In the genomic region with DNA sequence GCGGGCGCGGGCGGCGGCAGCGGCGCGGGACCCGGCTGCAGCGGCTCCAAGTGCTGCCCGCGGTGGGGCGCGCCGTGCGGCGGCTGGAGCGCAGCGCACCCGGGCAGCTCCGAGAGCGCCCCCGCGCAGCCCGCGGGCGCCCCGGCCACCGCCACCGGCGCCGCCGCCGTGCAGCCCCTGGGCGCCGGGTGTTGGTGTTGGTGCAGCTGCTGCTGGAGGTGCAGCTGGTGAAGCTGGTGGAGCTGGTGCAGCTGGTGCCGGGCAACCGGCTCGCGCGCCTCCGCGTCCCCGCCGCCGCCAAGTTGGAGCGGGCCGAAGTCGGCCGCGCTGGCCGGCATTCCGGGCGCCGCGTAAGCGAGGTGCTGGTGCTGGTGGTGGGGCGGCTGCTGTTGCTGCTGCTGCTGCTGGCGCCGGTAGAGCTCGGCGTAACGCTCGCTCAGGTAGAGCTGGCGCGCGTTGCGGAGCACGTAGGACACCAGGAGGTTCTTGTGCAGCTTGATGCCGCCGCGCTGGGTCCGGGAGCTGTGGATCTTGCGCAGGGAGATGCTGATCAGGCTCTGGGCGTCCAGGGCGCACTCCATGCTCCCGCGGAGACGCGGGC, we compare ENCODE assay signal across 7 mouse cellular contexts. TPM values are rescaled to one million over a fixed set of nuclear protein-coding genes. Genes with fewer than 3 reads are reported as not detected.
DNase-seq lines count a peak whose midpoint lies in the region; ATAC-seq lines count a peak whose summit lies in the region.

No protein-coding gene starts in this region.

- ATAC-seq in forebrain, embryonic 16.5 days = peak; percentile 36
- ATAC-seq in limb, embryonic 11.5 days (ENCODE audit: insufficient number of reproducible peaks, low FRiP score, low TSS enrichment, low read depth) = peak; percentile 17; the same call in 1 of the 2 replicates
- peak; percentile 13; the same call in 1 of the 2 replicates for ATAC-seq in midbrain, embryonic 12.5 days (ENCODE audit: low FRiP score, low read depth)

- H3K36me3 ChIP-seq in forebrain, embryonic 16.5 days (ENCODE audit: control insufficient read depth, insufficient read depth) = no peaks in the 10 kb centered on the region
- H3K36me3 ChIP-seq in limb, embryonic 11.5 days (ENCODE audit: control insufficient read depth, insufficient read depth, low read length) = no peaks in the 10 kb centered on the region
- H3K36me3 ChIP-seq in midbrain, embryonic 12.5 days = no peaks in the 10 kb centered on the region

- H3K4me1 ChIP-seq in forebrain, embryonic 16.5 days (replicated peaks; ENCODE audit: control insufficient read depth, insufficient read depth, low read length) = peaks cover 28% of the 10 kb centered on the region
- H3K4me1 ChIP-seq in limb, embryonic 11.5 days (ENCODE audit: control insufficient read depth, insufficient read depth, low read length) = peaks cover 14% of the 10 kb centered on the region
- H3K4me1 ChIP-seq in midbrain, embryonic 12.5 days = peaks cover 45% of the 10 kb centered on the region

- peak overlapping the region; percentile 90 for H3K4me3 ChIP-seq in forebrain, embryonic 16.5 days (replicated peaks; ENCODE audit: low read length)
- peak overlapping the region; percentile 98 for H3K4me3 ChIP-seq in limb, embryonic 11.5 days (ENCODE audit: low read depth, low read length)
- peak overlapping the region; percentile 88 for H3K4me3 ChIP-seq in midbrain, embryonic 12.5 days

- no peaks in the 10 kb centered on the region for H3K27me3 ChIP-seq in forebrain, embryonic 16.5 days (replicated peaks; ENCODE audit: control insufficient read depth, insufficient read depth, low read length)
- no peaks in the 10 kb centered on the region for H3K27me3 ChIP-seq in limb, embryonic 11.5 days (ENCODE audit: control insufficient read depth, insufficient read depth, low read length)
- H3K27me3 ChIP-seq in midbrain, embryonic 12.5 days = peaks cover 25% of the 10 kb centered on the region

- H3K9ac ChIP-seq in forebrain, embryonic 16.5 days (replicated peaks; ENCODE audit: low read depth, low read length) = peak overlapping the region; percentile 90
- peak overlapping the region; percentile 99 for H3K9ac ChIP-seq in limb, embryonic 11.5 days (ENCODE audit: low read length)
- H3K9ac ChIP-seq in midbrain, embryonic 12.5 days (replicated peaks) = peak overlapping the region; percentile 96

- H3K27ac ChIP-seq in forebrain, embryonic 16.5 days (ENCODE audit: low read length) = peak overlapping the region; percentile 90
- peak overlapping the region; percentile 94 for H3K27ac ChIP-seq in limb, embryonic 11.5 days (replicated peaks; ENCODE audit: low read depth, low read length)
- H3K27ac ChIP-seq in midbrain, embryonic 12.5 days (replicated peaks) = peak overlapping the region; percentile 89

- DNase-seq in ovary, adult 18-20 months (ENCODE audit: low spot score) = peak; percentile 41
- DNase-seq in ovary, postnatal 14 days (ENCODE audit: low spot score) = no peak
- peak; percentile 63 to 75 for DNase-seq in adrenal gland, postnatal 36 days
- DNase-seq in limb, embryonic 11.5 days (ENCODE audit: low spot score) = no peak
- DNase-seq in thymus, postnatal 36 days = peak; percentile 33 to 55

- 0% methylated on average over 71 of the region's 80 CpGs for WGBS in forebrain, embryonic 16.5 days
- WGBS in limb, embryonic 11.5 days = under 1% methylated on average over 76 of the region's 80 CpGs
- under 1% methylated on average over 55 of the region's 80 CpGs for WGBS in midbrain, embryonic 12.5 days

- peak overlapping the region; percentile 100 for H3K4me2 ChIP-seq in forebrain, embryonic 16.5 days (ENCODE audit: low read length)
- H3K4me2 ChIP-seq in limb, embryonic 11.5 days (ENCODE audit: low read depth, severe bottlenecking) = peak overlapping the region; percentile 89
- H3K4me2 ChIP-seq in midbrain, embryonic 12.5 days (replicated peaks) = peak overlapping the region; percentile 94

- no peaks in the 10 kb centered on the region for H3K9me3 ChIP-seq in forebrain, embryonic 16.5 days (ENCODE audit: control insufficient read depth, low read length)
- no peaks in the 10 kb centered on the region for H3K9me3 ChIP-seq in limb, embryonic 11.5 days (ENCODE audit: control insufficient read depth, low read length)
- no peaks in the 10 kb centered on the region for H3K9me3 ChIP-seq in midbrain, embryonic 12.5 days

RNA-seq across cellular contexts. Expression of gene Ier5l, which starts 0.5 kb away (rescaled TPM):
- 1 to 10 TPM; 3.3 to 4.5 TPM for total RNA-seq in adrenal gland, postnatal 36 days (2021)
- polyA plus RNA-seq in forebrain, embryonic 16.5 days (2015; fragmentation: Nextera tagmentation; extraction: Ambion mirVana) = 1.5 and 1.8 TPM in 2 replicates
- 7.1 and 9.7 TPM in 2 replicates for polyA plus RNA-seq in limb, embryonic 11.5 days (2014; fragmentation: Nextera tagmentation; extraction: Ambion mirVana)
- polyA plus RNA-seq in midbrain, embryonic 12.5 days (2016; fragmentation: Nextera tagmentation; extraction: Ambion mirVana) = 2.7 and 3.4 TPM in 2 replicates

RNA-seq across cellular contexts. Expression of gene Ptpa, which starts 57.7 kb away (rescaled TPM):
- total RNA-seq in adrenal gland, postnatal 36 days (2021) = 100 to 1,000 TPM; 123 to 143 TPM
- 146 and 163 TPM in 2 replicates for polyA plus RNA-seq in forebrain, embryonic 16.5 days (2015; fragmentation: Nextera tagmentation; extraction: Ambion mirVana)
- polyA plus RNA-seq in limb, embryonic 11.5 days (2014; fragmentation: Nextera tagmentation; extraction: Ambion mirVana) = 74.4 and 83.3 TPM in 2 replicates
- polyA plus RNA-seq in midbrain, embryonic 12.5 days (2016; fragmentation: Nextera tagmentation; extraction: Ambion mirVana) = 128 and 129 TPM in 2 replicates

RNA-seq across cellular contexts. Expression of gene Crat, which starts 57.9 kb away (rescaled TPM):
- total RNA-seq in adrenal gland, postnatal 36 days (2021) = 100 to 1,000 TPM; 124 to 168 TPM
- polyA plus RNA-seq in forebrain, embryonic 16.5 days (2015; fragmentation: Nextera tagmentation; extraction: Ambion mirVana) = 21.3 and 21.4 TPM in 2 replicates
- polyA plus RNA-seq in limb, embryonic 11.5 days (2014; fragmentation: Nextera tagmentation; extraction: Ambion mirVana) = 25.6 and 27.9 TPM in 2 replicates
- polyA plus RNA-seq in midbrain, embryonic 12.5 days (2016; fragmentation: Nextera tagmentation; extraction: Ambion mirVana) = 20.4 and 22.6 TPM in 2 replicates

Comparison
In these comparisons a context has a peak if more than half of its experiments do, and no peak if none do; other contexts are left out.
1. DNase-seq: peak in ovary, adult 18-20 months (single experiment), adrenal gland, postnatal 36 days (2 of 2) and thymus, postnatal 36 days (2 of 2); none in ovary, postnatal 14 days (single experiment) and limb, embryonic 11.5 days (single experiment).
2. Peak in every context shown above with its lines, with median percentiles within 50 percentile points of each other: ATAC-seq, H3K27ac ChIP-seq, H3K4me2 ChIP-seq, H3K4me3 ChIP-seq and H3K9ac ChIP-seq.